Mouse (Mus musculus) kidney, adult 2 months (tissue): ENCODE measurements around the gene 4933405L10Rik.

Experiments
- CTCF ChIP-seq: fragments of 200-500 bp; conservative IDR thresholded peaks from 2 replicates; pipeline ENCODE4 v1.5.1; 2011; ENCODE audit warnings: low read depth, mild to moderate bottlenecking, control low read depth, low read length, moderate library complexity, mixed read lengths; ENCODE audit not compliant: insufficient read depth, insufficient read length
- POLR2A ChIP-seq: fragments of 200-500 bp; IDR thresholded peaks from one replicate; pipeline ENCODE4 v1.6.1; 2011; ENCODE audit warnings: low read depth, low read length, control low read depth

DNA sequence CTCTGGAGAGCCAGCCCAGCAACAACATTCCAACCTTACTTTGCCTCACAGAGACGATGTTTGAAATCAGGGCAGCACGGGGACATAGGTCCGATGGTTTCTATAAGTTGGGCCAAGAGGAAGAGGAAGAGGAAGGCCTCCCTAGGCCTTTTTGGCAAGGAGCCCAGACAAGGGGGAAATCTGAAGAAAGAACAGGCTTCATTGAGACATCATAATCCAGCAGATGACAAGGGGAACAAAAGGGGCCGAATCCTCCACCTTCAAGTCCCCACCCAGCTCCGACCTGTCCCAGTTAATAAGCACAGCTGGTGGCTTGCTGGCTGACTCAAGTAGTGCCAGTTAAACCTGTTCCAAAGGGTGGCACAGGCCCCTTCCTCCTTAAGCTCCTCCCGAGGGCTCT lies 7.6 kb downstream of the 4933405L10Rik start:
- TF ChIP-seq CTCF = no peak
- no peak for TF ChIP-seq POLR2A
